Mouse (Mus musculus): Measurements from ENCODE around the gene Iars. TPM values are rescaled to one million over a fixed set of nuclear protein-coding genes. Genes with fewer than 3 reads are reported as not detected.

Iars gene
- polyA plus RNA-seq, 1 experiment from 2014 or later, result 101 TPM

Other genes with a start within 250 kb of the Iars start
- 0.55 and 1.0 TPM in 2 replicates for gene Tes3-ps, start 188.8 kb upstream of the Iars start, polyA plus RNA-seq (2014; fragmentation: Nextera tagmentation; extraction: Ambion mirVana)
- gene Ecm2, start 177.3 kb upstream of the Iars start, polyA plus RNA-seq (2014; fragmentation: Nextera tagmentation; extraction: Ambion mirVana), result 0.38 and 0.95 TPM in 2 replicates
- 17.2 and 17.7 TPM in 2 replicates for gene Aspn, start 137.7 kb upstream of the Iars start, polyA plus RNA-seq (2014; fragmentation: Nextera tagmentation; extraction: Ambion mirVana)
- gene Omd, start 99.6 kb upstream of the Iars start, polyA plus RNA-seq (2014; fragmentation: Nextera tagmentation; extraction: Ambion mirVana), result 0.45 and 0.66 TPM in 2 replicates
- gene Ogn, start 74.1 kb upstream of the Iars start, polyA plus RNA-seq (2014; fragmentation: Nextera tagmentation; extraction: Ambion mirVana), result 56.9 and 64.8 TPM in 2 replicates
- 28.3 and 29.3 TPM in 2 replicates for gene Cenpp, start 29.3 kb upstream of the Iars start, polyA plus RNA-seq (2014; fragmentation: Nextera tagmentation; extraction: Ambion mirVana)
- gene Nol8, start 29.0 kb upstream of the Iars start, polyA plus RNA-seq (2014; fragmentation: Nextera tagmentation; extraction: Ambion mirVana), result 15.4 and 16.1 TPM in 2 replicates
- gene Gm30302, start 116.9 kb downstream of the Iars start, polyA plus RNA-seq (2014; fragmentation: Nextera tagmentation; extraction: Ambion mirVana), result not detected in 2 replicates

Data from intestine, embryonic 14.5 days (tissue).